Mouse (Mus musculus) midbrain, embryonic 13.5 days (tissue): ENCODE data around the gene L1cam. TPM values are rescaled to one million over a fixed set of nuclear protein-coding genes. Genes with fewer than 3 reads are reported as not detected.

Experiments used
- ATAC-seq: fragments of 200-750 bp; cut with Nextera tagmentation; 2 replicates; pipeline ENCODE4 v1.8.0; 2017; ENCODE audit warnings: mild to moderate bottlenecking, moderate TSS enrichment, moderate library complexity
- H3K27ac ChIP-seq: fragments of 300-500 bp; sonication (generic); 2 replicates; pipeline ENCODE4 v1.5.1; 2015; ENCODE audit warnings: inconsistent platforms, mild to moderate bottlenecking, moderate library complexity
- H3K27me3 ChIP-seq: fragments of 300-500 bp; sonication (generic); 2 replicates; pipeline ENCODE4 v1.6.1; 2015; ENCODE audit warnings: mild to moderate bottlenecking, inconsistent platforms
- H3K36me3 ChIP-seq: fragments of 300-500 bp; sonication (generic); 2 replicates; pipeline ENCODE4 v1.6.1; 2015; ENCODE audit warnings: mild to moderate bottlenecking, inconsistent platforms
- H3K4me1 ChIP-seq: fragments of 300-500 bp; sonication (generic); replicated peaks from 2 replicates; pipeline ENCODE4 v1.6.1; 2015; ENCODE audit warnings: inconsistent platforms
- H3K4me2 ChIP-seq: fragments of 300-500 bp; sonication (generic); replicated peaks from 2 replicates; pipeline ENCODE4 v1.6.1; 2015; ENCODE audit warnings: moderate library complexity, mild to moderate bottlenecking, inconsistent platforms
- H3K4me3 ChIP-seq: fragments of 300-500 bp; sonication (generic); replicated peaks from 2 replicates; pipeline ENCODE4 v1.5.1; 2015; ENCODE audit warnings: mild to moderate bottlenecking, inconsistent platforms
- H3K9ac ChIP-seq: fragments of 300-500 bp; sonication (generic); replicated peaks from 2 replicates; pipeline ENCODE4 v1.6.1; 2015; ENCODE audit warnings: mild to moderate bottlenecking, inconsistent platforms
- H3K9me3 ChIP-seq: fragments of 300-500 bp; sonication (generic); 2 replicates; pipeline ENCODE4 v1.6.1; 2016; ENCODE audit warnings: mild to moderate bottlenecking, inconsistent platforms
- WGBS: fragments of 180-500 bp; shearing (Covaris S2); methylation state at CpG from one replicate; pipeline ENCODE4 v1.1.7; 2015; 5-methylcytosine and 5-hydroxymethylcytosine counted together
- polyA plus RNA-seq: library from polyadenylated mRNA; unstranded; fragments of >200 nt; fragmentation: Nextera tagmentation; extraction: Ambion mirVana; gene quantifications from 2 replicates; pipeline ENCODE4 v1.2.1, GENCODE M21; 2015

Gene L1cam
- polyA plus RNA-seq, 1 experiment from 2014 or later: 73.8 TPM

DNA sequence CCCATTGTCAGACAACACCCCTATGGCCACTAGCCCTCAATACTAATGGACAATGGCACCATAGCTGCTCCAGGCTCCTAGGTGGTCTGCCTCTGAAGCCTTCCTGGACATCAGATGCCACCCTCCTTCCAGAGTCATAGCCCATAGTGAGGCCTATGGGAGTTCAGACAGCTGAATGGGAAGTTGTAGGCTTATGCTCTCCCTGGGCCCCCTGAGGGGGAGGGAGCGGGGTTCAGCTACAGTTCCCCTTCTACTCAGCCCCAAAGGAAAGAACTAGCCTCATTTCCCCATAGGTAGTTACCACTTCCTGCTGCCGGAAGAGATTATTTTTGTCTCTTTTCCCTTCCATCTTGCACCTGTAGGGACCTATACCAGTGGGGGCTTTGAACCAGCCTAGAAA lies 15.7 kb upstream of the L1cam start:
- H3K4me2 ChIP-seq: no peak overlapping the region
- WGBS: 67% methylated on average over 2 of the region's 2 CpGs
- H3K36me3 ChIP-seq: no peaks in the 10 kb centered on the region
- H3K27me3 ChIP-seq: no peaks in the 10 kb centered on the region
- no peak overlapping the region for H3K9ac ChIP-seq
- H3K4me3 ChIP-seq: no peak overlapping the region
- ATAC-seq: no peak
- H3K27ac ChIP-seq: no peak overlapping the region
- no peaks in the 10 kb centered on the region for H3K9me3 ChIP-seq
- H3K4me1 ChIP-seq: peaks cover 10% of the 10 kb centered on the region; the same call in 1 of the 2 replicates

DNA sequence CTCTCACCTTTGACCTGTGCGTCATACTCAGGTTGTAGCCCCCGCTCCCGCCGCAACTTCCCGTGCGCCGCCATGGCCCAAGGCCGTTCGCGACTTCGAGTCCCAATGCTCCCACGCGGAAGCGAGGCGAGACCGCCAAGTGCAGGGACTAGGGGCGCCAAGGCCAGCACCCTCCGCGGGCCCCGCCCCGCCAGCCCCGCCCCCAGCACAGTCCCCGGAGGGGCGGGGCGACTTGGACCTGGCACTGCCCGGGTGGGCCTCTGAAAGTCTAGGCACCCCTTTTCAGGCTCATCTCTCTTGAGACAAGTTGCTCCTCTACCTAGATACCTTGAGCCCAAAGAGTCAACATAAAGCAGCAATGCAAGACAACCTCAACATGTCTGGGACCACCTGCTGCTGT lies 15.3 kb upstream of the L1cam start:
- H3K4me3 ChIP-seq: no peak overlapping the region
- H3K4me1 ChIP-seq: peaks cover 10% of the 10 kb centered on the region; the same call in 1 of the 2 replicates
- H3K36me3 ChIP-seq: no peaks in the 10 kb centered on the region
- 25% methylated on average over 26 of the region's 26 CpGs for WGBS
- ATAC-seq: no peak
- H3K27me3 ChIP-seq: no peaks in the 10 kb centered on the region
- H3K9me3 ChIP-seq: no peaks in the 10 kb centered on the region
- H3K4me2 ChIP-seq: peak overlapping the region; percentile 40
- no peak overlapping the region for H3K27ac ChIP-seq
- H3K9ac ChIP-seq: no peak overlapping the region

DNA sequence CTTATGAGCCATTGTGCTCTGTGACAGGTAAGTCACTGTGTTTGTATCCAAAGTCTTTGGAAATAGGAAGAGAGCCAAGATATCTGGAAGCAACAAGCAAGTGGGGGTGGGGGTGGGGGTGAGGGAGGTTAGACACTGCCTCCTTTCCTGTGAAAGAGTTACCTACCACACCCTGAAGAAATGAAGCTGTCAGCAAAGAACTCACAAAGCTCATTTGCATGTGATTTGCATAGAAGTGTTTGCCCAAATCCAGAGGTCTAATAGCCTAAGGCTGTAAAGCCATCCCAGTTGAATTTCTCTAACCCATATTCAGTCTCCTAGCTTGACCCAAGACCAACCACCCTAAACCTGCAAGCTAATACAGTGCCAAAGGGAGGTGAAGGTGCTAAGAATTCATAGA lies 14.5 kb upstream of the L1cam start:
- no peaks in the 10 kb centered on the region for H3K36me3 ChIP-seq
- H3K4me3 ChIP-seq: no peak overlapping the region
- no peak for ATAC-seq
- H3K9me3 ChIP-seq: no peaks in the 10 kb centered on the region
- no peak overlapping the region for H3K4me2 ChIP-seq
- no peak overlapping the region for H3K27ac ChIP-seq
- peaks cover 6% of the 10 kb centered on the region; the same call in 1 of the 2 replicates for H3K4me1 ChIP-seq
- no peak overlapping the region for H3K9ac ChIP-seq
- no peaks in the 10 kb centered on the region for H3K27me3 ChIP-seq

DNA sequence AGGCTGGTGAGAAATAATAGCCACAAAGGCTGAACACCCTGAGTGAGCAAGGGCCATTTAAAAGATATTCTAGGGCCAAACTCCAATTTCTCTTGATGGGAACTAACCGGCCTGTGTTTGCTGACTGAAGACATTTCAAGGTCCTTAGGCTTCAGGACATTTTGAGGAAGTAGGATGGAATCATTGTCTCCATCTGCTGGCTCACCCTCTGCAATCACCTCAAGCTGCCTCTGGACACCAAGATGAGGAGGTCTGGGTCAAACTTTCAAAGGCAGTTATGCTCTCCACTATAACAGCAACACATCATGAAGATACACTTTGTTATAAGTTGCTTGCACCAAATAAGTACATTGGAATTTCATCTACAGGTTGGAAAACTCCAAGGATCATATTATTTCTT lies 14.1 kb upstream of the L1cam start:
- Histone ChIP-seq H3K27me3 (no peaks in the 10 kb centered on the region), H3K4me2 (no peak overlapping the region), H3K4me3 (no peak overlapping the region), H3K9ac (no peak overlapping the region), H3K4me1 (peaks cover 6% of the 10 kb centered on the region; the same call in 1 of the 2 replicates), H3K36me3 (no peaks in the 10 kb centered on the region), H3K27ac (no peak overlapping the region), H3K9me3 (no peaks in the 10 kb centered on the region)
- ATAC-seq: no peak
- 92% methylated on average over 1 of the region's 1 CpGs for WGBS

DNA sequence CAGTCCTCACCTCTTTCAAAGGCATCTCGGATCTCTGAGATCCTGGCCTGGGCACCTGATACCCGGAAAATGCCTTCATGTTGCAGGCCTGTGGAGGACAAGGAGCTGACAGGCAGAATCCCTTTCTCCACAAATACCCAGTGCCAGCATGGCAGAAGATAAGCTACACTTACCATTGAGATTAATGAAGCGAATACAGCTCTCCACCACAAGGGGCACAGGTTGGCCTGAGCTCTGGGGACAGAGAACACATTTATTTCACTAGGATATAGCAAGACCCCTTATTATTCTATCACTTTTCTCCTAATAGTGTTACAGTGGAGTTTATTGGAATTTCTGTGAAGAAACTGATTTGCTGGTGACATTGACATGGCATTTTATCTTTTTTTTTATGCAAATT lies 2.1 kb upstream of the L1cam start:
- H3K9me3 ChIP-seq: no peaks in the 10 kb centered on the region
- no peaks in the 10 kb centered on the region for H3K27me3 ChIP-seq
- H3K36me3 ChIP-seq: no peaks in the 10 kb centered on the region
- no peak overlapping the region for H3K4me3 ChIP-seq
- H3K27ac ChIP-seq: no peak overlapping the region
- WGBS: 61% methylated on average over 3 of the region's 3 CpGs
- no peak overlapping the region for H3K9ac ChIP-seq
- no peaks in the 10 kb centered on the region for H3K4me1 ChIP-seq
- no peak overlapping the region for H3K4me2 ChIP-seq
- no peak for ATAC-seq

DNA sequence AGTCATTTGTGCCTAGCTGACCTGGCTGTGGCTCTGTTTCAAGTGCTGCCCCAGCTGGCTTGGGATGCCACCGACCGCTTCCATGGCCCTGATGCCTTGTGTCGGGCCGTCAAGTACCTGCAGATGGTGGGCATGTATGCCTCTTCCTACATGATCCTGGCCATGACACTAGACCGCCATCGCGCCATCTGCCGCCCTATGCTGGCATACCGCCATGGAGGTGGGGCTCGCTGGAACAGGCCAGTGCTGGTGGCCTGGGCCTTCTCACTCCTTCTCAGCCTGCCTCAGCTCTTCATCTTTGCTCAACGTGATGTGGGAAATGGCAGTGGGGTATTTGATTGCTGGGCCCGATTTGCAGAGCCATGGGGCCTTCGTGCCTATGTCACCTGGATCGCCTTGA lies 3.1 kb downstream of the L1cam start:
- Histone ChIP-seq H3K4me2 (no peak overlapping the region), H3K27ac (no peak overlapping the region), H3K4me1 (no peaks in the 10 kb centered on the region), H3K9ac (no peak overlapping the region), H3K27me3 (no peaks in the 10 kb centered on the region), H3K4me3 (no peak overlapping the region), H3K36me3 (no peaks in the 10 kb centered on the region), H3K9me3 (no peaks in the 10 kb centered on the region)
- WGBS: 89% methylated on average over 14 of the region's 14 CpGs
- no peak for ATAC-seq

DNA sequence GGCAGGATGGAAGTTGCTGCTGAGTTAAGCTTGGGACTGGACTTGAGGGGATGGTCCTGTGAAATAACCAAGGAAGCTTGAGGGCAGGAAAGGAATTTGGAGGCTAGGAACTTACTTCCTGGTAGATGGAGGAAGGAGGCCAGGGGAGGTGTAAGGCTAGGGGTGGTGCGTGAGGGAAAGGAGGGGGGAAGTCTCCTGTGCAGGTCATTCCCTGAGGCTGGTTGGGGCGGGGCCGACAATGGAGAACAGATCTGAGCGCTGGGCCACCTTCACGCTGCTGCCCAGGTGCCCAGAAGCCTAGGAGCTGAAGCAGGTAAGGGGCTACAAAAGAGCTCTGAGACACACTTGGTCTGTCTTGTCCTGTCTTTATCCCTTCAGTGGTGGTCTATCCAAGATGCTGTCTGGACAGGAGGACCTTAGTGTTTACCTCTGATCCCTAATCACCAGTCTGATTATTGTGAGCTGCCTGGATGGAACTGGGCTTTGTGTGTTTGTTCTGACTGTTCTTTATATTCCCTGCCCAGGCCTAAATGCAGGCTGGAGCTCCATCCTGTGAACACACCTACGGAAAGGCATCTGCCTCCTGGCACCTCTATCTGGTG lies 4.3 kb downstream of the L1cam start, which contains the start of gene Avpr2:
Avpr2 (plus strand) TSS at position 552 of the 602 bp plus-strand sequence.
- Histone ChIP-seq H3K36me3 (no peaks in the 10 kb centered on the region), H3K9ac (no peak within 1 kb of the TSS), H3K4me2 (no peak within 1 kb of the TSS), H3K4me1 (no peaks in the 10 kb centered on the region), H3K4me3 (no peak within 1 kb of the TSS), H3K27ac (no peak within 1 kb of the TSS), H3K9me3 (no peaks in the 10 kb centered on the region), H3K27me3 (no peaks in the 10 kb centered on the region)
- 78% methylated on average over 6 of the region's 6 CpGs for WGBS
- no peak for ATAC-seq

DNA sequence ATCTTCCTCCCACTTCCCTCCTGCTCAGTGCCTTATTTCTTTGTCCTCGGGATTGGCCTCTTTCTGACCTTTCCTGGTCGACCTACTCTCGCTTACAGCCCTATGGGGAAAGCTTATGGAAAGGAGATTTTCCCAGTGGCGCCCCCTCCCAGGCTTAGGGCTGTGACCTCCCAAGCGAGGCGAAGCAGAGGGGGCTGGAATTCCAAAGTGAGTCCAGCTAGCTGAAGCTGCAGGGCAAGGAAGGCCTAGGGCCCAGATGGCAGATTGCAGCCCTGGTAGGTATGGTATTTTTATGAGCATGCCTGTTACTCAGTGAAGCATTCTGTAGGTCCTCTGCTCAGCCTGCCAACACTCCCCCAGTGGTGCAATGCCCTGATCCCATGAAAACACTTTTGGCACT lies 14.4 kb downstream of the L1cam start:
- Histone ChIP-seq H3K4me2 (peak overlapping the region; percentile 60), H3K27ac (peak overlapping the region; percentile 75; the same call in 1 of the 2 replicates), H3K4me1 (peaks cover 19% of the 10 kb centered on the region), H3K9me3 (no peaks in the 10 kb centered on the region), H3K27me3 (no peaks in the 10 kb centered on the region), H3K4me3 (peak overlapping the region; percentile 55; the same call in 1 of the 2 replicates), H3K36me3 (no peaks in the 10 kb centered on the region), H3K9ac (0 out of 2 replicates have a peak overlapping the region, but pooled peaks have one; percentile 11)
- ATAC-seq: 0 out of 2 replicates have a peak, but pooled peaks have one; percentile 2
- 26% methylated on average over 6 of the region's 6 CpGs for WGBS

DNA sequence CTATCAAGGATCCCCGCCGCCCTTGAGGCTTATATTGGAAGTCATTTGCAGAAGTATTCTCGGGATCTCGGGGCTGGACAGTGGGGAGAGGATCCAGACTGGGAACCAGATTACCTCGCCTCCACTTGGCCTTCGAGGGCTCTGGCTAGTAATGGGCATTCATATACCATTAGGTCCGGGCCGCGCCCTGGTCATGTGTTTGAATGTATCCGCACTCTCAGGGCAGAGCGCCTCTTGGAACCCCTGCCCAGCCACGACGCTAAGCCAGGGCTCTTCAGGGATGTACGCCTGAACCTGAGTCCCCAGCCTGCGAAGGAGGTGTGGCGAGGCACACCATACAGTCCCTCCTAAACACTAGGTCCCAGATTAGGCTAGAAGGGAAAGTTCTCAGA lies 14.9 kb downstream of the L1cam start:
- H3K27me3 ChIP-seq: no peaks in the 10 kb centered on the region
- H3K4me3 ChIP-seq: peak overlapping the region; percentile 55
- peak overlapping the region; percentile 60 for H3K4me2 ChIP-seq
- 23% methylated on average over 16 of the region's 16 CpGs for WGBS
- H3K27ac ChIP-seq: 0 out of 2 replicates have a peak overlapping the region, but pooled peaks have one; percentile 75
- peaks cover 23% of the 10 kb centered on the region for H3K4me1 ChIP-seq
- H3K36me3 ChIP-seq: no peaks in the 10 kb centered on the region
- peak overlapping the region; percentile 77 for H3K9ac ChIP-seq
- ATAC-seq: peak; percentile 54
- H3K9me3 ChIP-seq: no peaks in the 10 kb centered on the region

DNA sequence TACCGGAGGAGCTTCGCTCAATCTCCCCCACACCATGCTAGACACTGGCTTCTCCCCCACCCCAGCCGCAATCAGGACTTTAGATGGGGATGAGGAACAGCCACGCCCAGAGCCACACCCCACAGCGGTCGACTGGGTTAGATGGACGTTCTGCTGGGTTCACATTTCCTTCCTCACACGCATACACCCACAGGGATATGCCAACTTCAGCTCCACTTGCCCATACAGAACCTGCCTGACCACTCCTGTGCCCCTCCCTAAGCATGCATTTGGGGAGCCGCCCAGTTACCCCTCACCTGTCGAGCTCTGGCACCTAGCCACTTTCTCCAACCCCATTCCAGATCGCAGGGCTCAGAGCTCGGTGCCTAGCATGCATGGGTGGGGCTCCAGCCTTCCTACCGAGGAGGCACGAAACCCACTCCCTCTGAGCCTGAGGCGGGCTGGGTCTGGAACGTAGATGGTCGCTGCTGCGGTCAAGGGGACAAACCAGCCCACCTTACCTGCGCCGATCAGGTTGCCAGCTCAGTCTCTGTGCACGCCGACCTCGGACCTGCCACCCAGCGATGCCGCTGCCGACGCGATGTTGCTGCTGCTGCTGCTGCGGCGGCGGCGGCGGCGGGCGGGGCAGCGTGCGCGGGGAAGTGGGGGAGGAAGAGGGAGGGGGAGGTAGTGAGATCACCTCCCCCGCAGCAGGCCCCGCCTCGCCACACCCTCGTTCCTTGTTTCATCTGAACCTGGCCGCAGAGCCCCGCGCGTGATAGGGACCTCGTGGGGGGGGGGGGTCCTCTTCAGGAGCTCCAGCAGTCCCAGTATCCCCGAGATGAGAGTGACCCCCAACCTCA lies 15.5 kb downstream of the L1cam start:
- ATAC-seq: peak; percentile 75
- Histone ChIP-seq H3K27ac (peak overlapping the region; percentile 75), H3K4me1 (peaks cover 29% of the 10 kb centered on the region), H3K9me3 (no peaks in the 10 kb centered on the region), H3K36me3 (no peaks in the 10 kb centered on the region), H3K4me3 (peak overlapping the region; percentile 55), H3K27me3 (no peaks in the 10 kb centered on the region), H3K4me2 (peak overlapping the region; percentile 60), H3K9ac (peak overlapping the region; percentile 77)
- WGBS: 27% methylated on average over 42 of the region's 48 CpGs

DNA sequence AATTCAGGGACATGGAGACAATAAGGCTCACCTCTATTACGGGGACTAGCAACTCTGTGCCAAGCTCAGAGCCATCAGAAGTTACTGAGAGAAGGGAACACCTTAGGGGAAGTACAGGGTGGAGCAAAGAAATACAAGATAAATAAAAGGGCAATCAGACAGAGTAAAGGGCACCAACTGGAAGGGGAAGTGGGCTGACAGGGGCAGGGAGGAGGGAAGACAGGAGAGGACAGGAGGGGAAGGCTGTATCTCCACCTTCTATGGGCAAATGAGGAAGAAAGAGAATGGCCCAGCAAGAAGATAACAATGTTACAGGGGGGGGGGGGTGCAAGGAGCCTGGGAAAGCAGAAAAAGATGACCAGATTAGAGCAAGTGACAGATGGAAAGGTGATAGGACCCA lies 18.9 kb downstream of the L1cam start:
- peak overlapping the region; percentile 13; the same call in 1 of the 2 replicates for H3K4me3 ChIP-seq

DNA sequence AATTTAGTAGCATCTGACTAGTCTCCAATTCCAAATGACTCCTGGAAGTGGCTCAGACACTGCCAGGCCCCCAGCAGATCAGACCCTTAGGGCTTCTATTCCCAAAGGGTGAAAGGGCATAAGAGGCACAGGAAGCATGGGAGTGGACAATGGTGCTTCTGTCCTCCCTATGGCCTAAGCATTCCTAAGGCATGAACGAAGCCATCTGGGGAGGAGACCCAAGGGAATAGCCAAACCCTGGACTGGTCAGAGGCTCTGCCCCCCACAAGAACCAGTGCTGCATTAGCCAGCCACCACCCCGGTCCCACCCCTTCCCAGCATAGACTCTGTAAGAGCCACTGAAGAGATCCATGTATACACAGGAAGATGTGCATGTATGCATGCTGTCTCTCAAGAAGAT lies 20.0 kb downstream of the L1cam start:
- Histone ChIP-seq H3K4me1 (peaks cover 47% of the 10 kb centered on the region), H3K4me3 (peak overlapping the region; percentile 13; the same call in 1 of the 2 replicates), H3K9me3 (no peaks in the 10 kb centered on the region), H3K27ac (no peak overlapping the region), H3K36me3 (no peaks in the 10 kb centered on the region), H3K4me2 (peak overlapping the region; percentile 43), H3K9ac (no peak overlapping the region), H3K27me3 (no peaks in the 10 kb centered on the region)
- ATAC-seq: no peak
- 67% methylated on average over 2 of the region's 2 CpGs for WGBS

More for the DNA sequence above, 18.9 kb downstream of the L1cam start:
- no peaks in the 10 kb centered on the region for H3K36me3 ChIP-seq
- H3K9ac ChIP-seq: no peak overlapping the region
- 64% methylated on average over 1 of the region's 1 CpGs for WGBS
- ATAC-seq: no peak
- peak overlapping the region; percentile 43 for H3K4me2 ChIP-seq
- H3K27me3 ChIP-seq: no peaks in the 10 kb centered on the region
- no peaks in the 10 kb centered on the region for H3K9me3 ChIP-seq
- no peak overlapping the region for H3K27ac ChIP-seq
- H3K4me1 ChIP-seq: peaks cover 46% of the 10 kb centered on the region
